Mouse (Mus musculus) kidney, postnatal 36 days (tissue): ENCODE measurements around the gene Elovl5.
A peak's percentile ranks its signal among the peaks of the same experiment; 100 is the strongest.
"Not testable (repeated sequence)": the region's sequence is repeated elsewhere in the genome, so short reads cannot be mapped to it uniquely, and the experiment has no call there.

Experiments used
- DNase-seq, 2 experiments: peaks; one replicate each; pipeline ENCODE4 v3.0.0; 2021 to 2022; ENCODE audit warnings: mixed read lengths in 2 of 2

Gene Elovl5

DNA sequence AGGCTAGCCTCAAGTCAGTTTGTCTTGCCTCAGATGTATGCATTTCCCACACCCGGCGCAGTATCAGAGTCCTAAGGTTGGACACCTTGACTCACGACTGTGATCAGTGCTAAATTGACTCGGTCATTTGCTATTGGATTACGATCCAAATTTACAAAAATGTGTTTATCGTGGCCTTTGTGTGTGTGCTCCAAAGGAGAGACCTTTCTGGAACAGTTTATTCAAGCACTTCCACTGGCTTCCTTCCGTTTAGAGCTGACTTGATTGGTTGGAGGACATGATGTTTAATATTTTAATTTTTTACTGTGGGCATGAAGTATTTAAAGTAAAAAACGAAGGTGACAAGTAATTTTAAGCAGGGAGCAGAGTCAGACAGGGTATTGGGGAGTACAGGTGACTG, 38.8 kb downstream of the Elovl5 start:
- no peak for DNase-seq

DNA sequence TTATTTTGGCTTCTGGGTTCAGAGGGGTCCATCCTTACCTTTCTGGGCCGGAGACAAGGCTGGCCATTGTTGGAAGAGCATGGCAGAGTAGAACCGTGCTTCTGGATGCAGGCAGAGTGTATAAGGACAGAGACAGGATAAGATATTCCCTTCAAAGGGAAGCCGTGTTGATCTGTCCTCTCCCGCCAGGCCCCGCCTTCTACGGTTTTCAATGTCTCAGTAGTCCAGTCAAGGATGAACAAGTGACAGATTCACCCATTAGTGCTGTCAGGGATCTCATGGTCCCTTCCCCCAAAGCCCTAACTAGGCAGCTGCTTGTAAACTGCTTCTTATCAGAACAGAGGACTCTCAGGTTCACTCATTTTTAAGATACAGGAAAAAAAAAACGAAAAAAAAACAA, 41.2 kb downstream of the Elovl5 start:
- DNase-seq, result no peak

DNA sequence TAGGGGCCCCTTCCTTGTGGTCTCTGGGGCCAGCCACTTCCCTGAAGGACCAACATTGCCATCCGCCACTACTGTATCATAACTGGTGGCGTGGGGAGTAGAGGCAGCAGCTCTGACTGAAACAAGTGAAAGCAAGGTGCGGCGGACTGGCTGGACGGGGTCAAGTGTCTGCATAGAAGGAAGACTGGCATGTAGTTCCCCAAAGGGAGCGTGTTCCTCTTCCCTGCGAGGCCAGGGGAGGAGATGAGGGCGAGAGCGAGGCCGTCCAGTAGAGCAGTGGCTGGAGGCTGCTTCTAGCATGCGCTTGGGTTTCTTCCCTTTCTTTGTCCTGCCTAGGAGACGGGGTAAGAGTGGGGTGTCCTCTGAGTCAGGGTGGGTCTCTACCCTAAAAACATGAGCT, 42.6 kb downstream of the Elovl5 start:
- no peak for DNase-seq

DNA sequence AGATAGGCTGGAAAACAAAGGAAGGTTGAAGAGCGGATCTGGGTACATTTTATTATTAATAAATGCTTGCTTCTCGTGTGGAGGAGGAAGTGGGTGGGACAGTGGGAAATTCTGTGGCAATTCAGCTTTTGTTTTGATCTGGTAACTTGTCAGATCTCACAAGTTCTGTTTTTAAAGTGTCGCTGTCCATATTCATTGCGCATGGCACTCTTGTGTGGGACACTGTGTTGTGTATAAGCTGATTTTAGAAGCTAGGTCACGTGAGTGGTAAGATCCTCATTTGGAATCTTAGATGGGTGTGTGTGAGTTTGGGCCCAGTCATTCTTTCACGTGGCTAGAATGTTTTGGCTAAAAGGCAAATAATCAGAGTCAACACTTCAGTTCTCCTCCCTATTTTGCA, 44.2 kb downstream of the Elovl5 start:
- DNase-seq, result no peak

DNA sequence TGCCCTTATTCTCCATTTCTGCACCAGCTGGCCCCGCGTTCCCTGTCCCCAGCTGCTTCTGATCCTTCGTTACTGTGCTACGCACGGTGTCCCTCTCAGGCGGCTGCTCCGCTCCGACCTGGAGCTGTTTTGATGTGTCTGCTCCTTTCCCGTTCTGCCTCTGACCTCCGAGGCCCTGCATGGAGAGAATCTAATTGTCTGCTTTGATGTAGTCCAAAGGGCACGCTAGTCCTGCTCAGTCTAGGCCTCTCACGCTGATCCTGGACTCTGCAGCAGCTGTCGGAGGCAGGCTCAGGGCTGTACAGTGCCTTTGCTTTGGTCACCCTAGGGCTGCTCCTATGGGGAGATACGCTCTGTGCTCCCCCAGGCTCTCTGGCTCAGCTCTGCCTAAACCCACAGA, 46.9 kb downstream of the Elovl5 start:
- DNase-seq, result peak; percentile 64 to 81

DNA sequence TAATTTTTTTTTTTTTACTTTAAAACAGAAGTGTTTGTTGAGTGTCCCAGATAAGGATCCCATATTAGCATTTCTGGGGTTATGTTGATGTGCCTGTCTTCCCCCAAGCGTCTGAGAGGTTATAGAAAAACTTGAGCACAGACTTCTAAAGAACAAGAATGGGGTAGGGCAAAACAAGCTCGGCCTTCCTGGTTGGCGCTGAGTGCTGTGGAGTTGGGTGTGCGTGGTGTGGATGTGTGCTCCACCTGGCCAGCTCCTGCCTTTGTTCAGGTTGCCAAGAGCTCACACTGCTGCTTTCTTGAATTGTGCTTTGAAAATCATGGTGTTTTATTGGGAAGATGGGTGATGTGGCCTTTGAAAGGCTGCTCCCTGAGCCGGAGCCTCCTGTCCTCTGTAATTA, 48.1 kb downstream of the Elovl5 start:
- no peak for DNase-seq

DNA sequence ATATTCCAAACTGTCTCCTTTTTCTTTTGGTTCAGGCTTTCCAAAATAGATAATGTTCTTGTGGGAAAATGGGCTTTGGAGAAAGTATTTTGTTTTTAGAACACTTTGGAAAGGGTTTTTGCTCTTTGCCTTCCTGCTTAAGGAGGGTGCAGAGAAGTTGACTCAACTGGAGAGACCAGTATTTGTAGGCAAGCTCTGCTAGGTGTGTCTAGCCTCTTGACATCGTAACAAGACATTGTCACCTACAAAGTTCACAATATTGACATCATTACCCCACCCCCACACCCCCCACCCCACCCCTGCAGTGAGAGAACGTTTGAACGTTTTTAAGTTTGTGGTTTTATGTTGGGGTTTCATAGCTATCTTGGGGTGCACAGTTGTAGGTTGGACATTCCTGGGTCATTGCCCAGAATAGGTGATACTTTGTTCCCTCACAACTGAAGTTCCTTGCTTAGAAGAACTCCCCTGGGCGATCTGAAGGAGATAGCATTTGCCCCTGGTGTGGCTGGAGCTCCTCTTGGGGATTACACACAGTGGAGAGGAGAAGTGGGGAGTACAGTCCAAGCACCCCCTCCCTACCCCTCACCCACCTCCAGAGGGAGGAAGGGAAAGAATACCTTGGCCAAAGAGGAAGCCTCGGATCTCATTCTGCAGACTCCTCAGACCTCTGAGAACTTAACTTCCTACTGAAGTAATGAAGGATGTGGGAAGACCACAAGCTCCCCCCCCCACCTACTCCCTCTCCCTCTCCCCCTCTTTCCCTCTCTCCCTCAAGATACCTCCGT, 48.8 kb downstream of the Elovl5 start:
- DNase-seq, result no peak

DNA sequence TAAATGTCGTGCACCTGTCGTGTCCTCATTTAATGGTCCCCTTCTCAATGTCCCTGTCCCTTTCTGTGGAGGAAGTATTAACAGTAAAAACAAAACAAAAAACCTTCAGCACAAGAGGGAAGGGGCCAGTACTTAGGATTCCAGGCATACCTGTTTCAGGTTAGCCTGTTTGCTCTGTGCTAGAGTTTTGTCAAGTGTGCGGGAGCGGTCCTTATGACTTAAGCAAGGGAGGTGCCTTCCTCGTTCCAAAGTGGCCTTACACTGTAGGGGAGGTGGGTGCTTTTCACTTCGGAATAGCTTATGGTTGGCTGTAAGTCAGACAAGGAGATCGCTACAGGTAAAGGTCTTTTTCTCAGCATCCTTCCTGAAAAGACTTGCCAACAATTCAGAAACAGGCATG, 49.7 kb downstream of the Elovl5 start:
- DNase-seq, result no peak

DNA sequence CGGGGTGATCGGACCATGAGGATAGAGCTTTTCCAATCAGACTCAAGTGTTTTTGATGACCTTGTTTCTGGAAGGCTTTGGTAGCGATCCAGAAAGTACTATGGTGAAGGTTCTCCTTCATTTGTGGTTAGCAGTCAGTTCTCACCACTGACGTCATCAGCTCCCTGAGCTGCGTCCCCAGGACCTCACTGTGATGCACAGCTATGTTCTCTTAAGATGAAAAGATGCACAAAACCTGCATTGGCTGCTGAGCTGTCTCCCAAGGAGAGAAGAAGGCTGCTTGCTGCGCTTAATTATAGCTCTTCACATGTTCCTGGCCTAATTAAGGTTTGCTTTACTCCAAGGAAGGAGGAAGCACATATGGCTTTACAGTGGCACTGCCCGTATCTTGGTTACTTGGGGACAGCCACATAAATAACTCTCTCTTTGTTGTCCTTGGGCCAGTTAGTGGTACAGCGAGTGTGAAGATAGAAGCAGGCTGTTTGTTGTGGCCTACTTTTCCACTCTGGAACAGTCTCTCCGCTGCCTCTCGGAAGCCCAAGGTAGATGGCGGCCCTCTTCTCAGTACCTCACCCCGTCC, 50.5 kb downstream of the Elovl5 start:
- DNase-seq, result no peak

DNA sequence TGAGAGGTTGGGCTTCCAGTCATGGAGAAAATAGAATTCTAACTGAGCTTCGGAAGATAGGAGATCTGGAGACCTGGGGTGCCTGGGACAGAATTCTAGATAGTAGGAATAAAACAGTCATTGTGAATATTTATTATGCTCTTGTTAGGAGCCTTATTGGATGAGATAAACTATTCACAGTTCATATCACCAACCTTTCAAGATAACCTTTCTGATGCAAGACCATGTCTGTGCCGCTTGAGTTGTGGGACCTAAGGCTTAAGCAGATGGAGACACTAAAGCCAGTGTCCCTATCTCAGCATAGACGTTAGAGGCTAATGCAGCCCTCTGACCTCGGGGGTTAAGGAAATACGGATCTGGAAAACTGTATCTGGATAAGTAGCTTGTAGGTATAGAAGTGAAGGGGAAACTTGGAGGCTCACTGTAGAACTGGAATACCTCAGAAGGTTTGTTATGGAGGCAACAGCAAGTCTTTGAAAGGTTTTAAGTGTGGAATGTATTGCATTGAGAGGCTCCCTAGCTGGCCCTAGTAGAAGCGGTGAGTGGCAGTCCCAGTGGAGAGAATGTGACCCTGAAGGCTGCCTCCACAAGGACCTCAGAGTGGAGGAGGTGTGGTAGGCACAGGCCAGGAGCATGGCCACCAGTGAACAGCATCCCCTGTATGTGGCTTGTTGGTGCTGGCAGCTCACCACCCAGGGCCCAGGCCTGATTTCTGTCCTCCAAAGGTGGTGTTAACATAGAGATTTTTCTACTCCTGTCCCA, 52.2 kb downstream of the Elovl5 start:
- DNase-seq, result no peak

DNA sequence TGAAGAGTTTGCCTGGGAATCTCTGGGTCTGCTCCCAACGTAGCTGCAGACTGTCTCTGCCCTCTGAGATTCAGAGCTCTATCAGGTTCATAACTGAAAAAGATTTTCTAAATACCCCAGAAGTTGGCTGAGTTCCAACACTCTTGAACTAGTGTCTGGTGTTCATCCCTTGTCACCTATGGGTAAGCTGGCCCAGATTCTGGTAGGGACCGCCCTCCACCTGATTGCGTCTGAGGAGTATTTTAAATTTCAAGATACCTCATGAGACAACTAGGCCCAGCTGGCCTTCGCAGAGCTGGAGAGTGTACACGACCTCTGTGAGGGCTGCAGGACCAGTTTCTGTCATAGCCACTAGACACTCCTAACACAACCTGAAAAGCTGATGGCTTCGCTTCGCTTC, 61.8 kb downstream of the Elovl5 start:
- no peak for DNase-seq

DNA sequence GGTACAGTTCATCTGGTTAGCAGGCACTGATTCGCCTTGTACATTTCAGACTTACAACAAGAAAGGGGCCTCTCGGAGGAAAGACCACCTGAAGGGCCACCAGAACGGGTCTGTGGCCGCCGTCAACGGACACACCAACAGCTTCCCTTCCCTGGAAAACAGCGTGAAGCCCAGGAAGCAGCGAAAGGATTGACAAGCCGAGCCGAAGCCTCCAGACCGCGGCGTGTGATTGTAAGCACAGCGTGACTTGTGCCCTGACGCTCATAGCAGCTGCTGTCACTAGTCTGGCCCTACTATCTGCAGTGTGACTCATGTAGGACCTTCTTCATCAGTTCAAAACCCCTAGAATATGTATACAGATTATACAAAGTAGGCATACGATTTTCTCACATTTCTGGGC, 65.5 kb downstream of the Elovl5 start:
- no peak for DNase-seq

DNA sequence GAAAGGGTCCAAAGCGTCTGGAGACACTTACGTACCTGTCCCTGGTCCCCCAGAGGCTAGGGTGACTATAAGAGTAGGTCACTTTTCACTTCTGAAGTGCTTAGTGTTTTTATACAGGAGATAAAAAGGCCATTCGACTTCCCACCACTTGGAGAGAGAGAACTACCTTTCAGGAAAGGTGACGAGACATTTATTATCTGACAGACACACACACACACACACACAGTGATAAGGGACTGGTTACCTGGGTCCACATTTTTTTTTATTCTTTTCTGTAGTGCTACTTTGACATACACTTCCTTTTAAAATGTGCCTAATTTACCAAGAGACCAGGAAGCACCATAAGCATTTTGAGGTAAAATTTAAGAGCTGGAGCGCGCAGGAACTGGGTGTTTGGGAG, 66.4 kb downstream of the Elovl5 start:
- no peak for DNase-seq

DNA sequence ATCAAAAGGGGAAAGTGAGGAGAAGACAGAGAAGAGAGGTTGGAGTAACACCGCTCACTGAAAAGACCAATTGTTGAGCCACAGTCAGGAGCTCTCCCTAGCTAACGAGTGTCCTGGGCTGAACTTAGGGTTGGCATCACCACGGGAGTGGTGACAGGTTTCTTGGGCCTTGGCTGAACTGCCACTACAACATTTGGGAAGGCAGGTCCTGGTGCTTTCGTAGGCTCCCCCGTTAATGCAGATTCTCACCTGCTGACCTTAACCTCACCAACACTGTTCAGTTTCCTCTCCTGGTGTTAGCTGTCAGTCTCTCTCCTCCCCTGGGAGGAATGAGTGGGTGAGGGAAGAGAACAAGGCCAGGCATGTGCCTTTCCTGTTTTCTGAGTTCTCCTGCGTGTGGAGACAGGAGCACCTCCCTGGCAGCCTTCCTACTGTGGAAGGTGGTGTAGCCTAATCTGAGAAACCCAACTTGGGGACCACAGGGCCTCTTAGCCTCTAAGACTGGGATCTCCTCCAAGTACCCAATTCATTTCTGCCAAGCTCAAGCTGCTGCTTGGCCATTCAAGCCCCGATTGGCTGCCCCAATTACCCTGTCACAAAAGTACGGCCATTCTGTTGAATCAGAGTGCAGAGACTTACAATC, 69.1 kb downstream of the Elovl5 start:
- DNase-seq, result no peak

DNA sequence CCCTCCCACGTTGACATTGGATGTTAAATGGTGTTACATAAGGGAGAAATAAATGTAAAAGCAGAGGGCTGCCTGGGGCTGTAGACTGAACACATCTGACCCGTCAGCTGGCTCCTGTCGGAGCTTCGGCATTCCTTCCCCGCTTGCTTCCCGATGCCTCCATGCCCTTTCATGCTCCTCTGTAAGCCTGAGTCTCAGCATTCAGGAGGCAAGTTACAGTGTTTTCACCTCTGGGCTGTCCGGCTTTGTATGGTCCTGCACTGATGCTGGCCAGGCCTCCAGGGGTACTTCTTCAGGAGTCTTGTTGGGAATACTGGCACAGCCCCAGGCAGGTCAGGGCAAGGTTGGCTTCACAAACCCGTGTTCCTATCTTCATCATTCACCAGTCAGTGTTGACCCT, 72.5 kb downstream of the Elovl5 start:
- DNase-seq, result no peak

DNA sequence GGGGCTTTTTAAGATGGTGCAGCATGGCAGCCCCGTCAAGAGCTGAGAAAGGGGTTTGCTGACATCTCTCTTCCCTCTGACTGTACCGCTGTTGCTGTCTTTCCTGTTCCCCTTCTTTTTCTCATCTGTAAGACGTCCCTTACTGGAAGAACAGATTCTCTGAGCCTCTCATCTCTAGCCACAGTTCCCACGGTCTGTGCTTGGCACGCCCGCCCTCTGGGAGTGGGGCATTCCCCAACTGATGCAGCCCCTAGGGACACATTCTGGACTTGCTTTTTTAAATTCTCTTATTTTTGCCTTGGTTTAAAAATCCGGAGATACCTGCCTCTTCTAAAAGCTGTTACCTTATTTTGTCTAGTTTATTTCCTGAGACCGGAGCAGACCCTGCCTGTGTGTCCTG, 73.1 kb downstream of the Elovl5 start:
- no peak for DNase-seq

DNA sequence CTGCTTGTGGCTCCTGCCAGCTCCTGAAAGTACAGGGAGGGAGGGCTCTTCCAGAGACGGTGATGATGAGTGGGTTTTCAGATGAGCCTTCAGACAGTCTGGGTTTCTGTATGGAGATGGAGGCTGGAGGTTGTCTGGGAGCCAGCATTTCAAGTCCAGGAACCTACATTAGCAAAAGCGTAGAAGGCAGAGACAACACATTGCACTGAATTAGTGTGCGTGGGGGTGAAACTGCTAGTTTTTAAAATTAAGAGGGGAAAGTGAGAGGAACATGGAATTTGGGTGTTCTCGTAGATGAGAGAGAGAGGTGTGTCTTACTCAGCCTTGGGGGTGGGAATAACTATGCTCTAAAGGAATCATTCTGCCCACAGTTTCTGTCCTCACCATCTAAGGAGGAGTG, 74.5 kb downstream of the Elovl5 start:
- DNase-seq, result no peak

DNA sequence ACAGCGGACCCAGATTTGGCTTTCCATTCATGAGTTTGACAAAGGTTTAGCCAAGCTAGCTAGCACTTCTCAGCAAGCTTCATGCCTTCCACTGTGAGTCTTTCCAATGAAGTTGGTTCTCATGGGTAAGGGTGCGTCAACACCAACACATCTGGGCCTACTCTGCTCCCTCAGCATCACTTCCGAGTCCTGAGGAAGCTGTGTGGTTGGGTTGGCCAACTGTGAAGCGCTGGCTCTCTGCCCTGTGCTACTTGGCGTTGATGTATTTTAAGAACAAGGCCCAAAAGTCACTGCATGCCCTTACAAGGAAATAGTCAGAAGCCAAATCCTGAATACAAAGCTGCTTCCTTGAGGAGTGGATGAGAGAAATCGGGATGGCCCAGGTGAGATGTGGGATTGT, 75.1 kb downstream of the Elovl5 start:
- no peak for DNase-seq

DNA sequence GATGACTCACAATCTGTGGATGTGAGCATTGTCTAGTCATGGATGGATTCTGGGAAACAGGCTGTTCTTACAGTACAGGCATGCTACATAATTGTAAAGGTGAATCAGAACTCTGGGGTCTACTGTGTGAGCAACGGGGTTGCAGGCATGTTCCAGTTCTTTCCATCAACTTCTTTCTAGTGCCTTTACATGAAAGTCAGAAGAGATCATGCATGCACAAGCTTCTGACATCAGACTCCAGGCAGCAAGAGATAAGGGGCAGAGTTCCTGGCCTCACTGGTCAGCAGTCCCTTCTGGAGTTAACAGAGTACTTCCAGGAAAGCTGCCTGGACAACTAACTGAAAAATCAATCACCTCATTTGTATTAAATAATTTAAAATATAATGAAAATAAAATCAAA, 75.9 kb downstream of the Elovl5 start:
- no peak for DNase-seq

DNA sequence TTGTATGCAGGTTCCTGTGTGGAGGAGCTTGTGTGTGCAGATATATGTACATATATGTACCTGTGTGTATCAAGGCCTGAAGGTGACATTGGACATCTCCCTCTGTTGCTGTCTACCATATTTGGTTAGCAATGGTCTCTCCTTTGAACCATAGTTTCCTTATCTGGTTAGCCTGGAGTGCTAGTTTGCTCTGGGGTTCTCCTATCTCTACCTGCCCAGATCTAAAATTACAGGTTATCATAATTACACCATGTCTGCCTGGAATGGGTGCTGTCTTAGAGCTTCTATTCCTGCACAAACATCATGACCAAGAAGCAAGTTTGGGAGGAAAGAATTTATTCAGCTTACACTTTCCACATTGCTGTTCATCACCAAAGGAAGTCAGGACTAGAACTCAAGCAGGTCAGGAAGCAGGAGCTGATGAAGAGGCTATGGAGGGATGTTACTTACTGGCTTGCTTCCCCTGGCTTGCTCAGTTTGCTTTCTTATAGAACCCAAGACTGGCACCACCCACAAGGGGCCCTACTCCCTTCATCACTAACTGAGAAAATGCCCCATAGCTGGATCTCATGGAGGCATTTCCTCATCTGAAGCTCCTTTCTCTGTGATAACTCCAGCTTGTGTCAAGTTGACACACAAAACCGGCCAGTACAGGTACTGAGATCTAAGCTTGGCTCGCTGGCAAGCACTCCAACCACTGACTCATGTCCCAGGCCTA, 76.5 kb downstream of the Elovl5 start:
- DNase-seq, result not testable (repeated sequence)

DNA sequence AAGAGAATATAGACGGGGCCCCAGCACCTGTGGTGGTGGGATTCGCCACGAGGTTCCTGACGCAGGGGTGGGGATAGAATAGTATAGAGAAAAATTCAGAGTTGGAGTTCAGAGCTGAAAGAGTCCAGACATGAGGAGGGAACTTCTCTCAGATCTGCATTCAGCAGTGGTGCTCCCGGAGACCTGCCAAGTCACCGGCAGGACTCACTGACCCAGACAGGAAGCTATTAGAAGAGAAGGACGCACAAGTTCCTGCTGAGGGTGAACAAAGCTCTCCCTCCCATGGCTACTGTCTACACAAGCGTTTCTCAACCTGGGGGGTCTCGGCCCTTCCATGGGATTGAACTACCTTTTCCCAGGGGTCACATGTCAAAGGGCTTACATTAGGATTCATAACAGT, 78.1 kb downstream of the Elovl5 start:
- no peak for DNase-seq

DNA sequence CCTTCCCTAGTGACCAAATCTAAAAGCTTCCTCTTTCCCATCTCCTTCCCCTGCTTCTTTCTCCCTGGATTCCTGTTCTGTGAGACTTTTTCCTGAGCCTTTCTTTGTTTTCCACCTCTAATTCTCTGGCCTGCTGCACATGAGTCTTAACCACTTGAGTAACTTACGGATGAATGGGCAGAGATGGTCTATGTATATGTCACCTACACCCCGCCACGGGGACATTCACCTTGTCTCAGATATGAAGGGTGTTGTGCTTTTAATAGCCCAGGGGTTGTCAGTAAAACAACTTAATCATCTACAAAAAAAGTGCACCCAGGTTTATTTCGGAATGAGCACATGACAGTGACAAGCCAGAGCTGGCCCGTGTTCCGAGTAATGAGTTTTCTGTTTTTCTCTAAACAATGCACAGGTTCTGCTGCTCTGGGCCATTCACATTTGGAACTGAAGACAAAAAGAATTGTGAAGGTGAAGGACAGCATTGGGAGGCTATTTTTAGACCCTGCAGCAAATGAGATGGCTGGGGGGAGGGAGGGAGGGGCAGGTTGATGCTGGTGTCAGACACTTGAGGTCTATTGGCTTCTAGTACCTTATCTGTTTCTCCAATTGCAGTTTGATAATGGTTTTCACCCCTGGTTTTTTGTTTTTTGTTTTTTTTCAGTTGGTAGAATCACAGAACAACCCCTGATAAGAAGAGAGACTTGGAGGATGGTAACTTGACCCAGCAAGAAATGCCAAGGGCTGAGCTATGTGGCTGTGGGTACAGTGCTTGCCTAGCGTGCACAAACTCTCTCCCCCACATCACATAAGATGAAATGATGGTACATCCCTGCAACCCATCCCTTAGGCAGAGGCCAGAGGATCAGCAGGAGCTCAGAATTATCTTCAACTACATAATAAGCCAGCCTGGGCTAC, 83.7 kb downstream of the Elovl5 start:
- no peak for DNase-seq
